Mouse (Mus musculus): ENCODE data around the gene Rptor. TPM values are rescaled to one million over a fixed set of nuclear protein-coding genes. Genes with fewer than 3 reads are reported as not detected.

Rptor gene
- total and polyA plus RNA-seq, 2 experiments: 11.2 to 18.4 TPM

- no peak for DNase-seq (ENCODE audit: extremely low read depth, low read depth, low spot score)
- Histone ChIP-seq H3K4me3 (ENCODE audit: insufficient read depth, low read depth, low read length) (no peak overlapping the region), H3K36me3 (ENCODE audit: control insufficient read depth, insufficient read depth, low read length) (no peaks in the 10 kb centered on the region), H3K27me3 (ENCODE audit: control insufficient read depth, insufficient read depth, low read length) (no peaks in the 10 kb centered on the region), H3K9ac (ENCODE audit: low read depth, low read length) (no peak overlapping the region), H3K79me2 (ENCODE audit: control insufficient read depth, insufficient read depth, low read length) (no peaks in the 10 kb centered on the region), H3K4me1 (ENCODE audit: control insufficient read depth, insufficient read depth, low read length) (no peaks in the 10 kb centered on the region), H3K27ac (replicated peaks; ENCODE audit: insufficient read depth, low read depth, low read length) (no peak overlapping the region)
- TF ChIP-seq CTCF (IDR thresholded peaks at IDR 0.05; ENCODE audit: low read depth, low read length): no peak
- TF ChIP-seq POLR2A (IDR thresholded peaks at IDR 0.05; ENCODE audit: extremely low read depth, insufficient read depth, low read length): no peak
- WGBS: 81% methylated on average over 6 of the region's 6 CpGs
Measured at GRCm38 (mm10) chr11:119929603-119930265, 327.0 kb downstream of the Rptor start.

- no peak overlapping the region for H3K27ac ChIP-seq (replicated peaks; ENCODE audit: insufficient read depth, low read depth, low read length)
- DNase-seq (ENCODE audit: extremely low read depth, low read depth, low spot score): no peak
- peaks cover 10% of the 10 kb centered on the region for H3K4me1 ChIP-seq (ENCODE audit: control insufficient read depth, insufficient read depth, low read length)
- H3K27me3 ChIP-seq (ENCODE audit: control insufficient read depth, insufficient read depth, low read length): no peaks in the 10 kb centered on the region
- TF ChIP-seq CTCF (IDR thresholded peaks at IDR 0.05; ENCODE audit: low read depth, low read length) (no peak), POLR2A (IDR thresholded peaks at IDR 0.05; ENCODE audit: extremely low read depth, insufficient read depth, low read length) (no peak)
- H3K4me3 ChIP-seq (ENCODE audit: insufficient read depth, low read depth, low read length): no peak overlapping the region
- H3K9ac ChIP-seq (ENCODE audit: low read depth, low read length): no peak overlapping the region
- H3K36me3 ChIP-seq (ENCODE audit: control insufficient read depth, insufficient read depth, low read length): no peaks in the 10 kb centered on the region
- H3K79me2 ChIP-seq (ENCODE audit: control insufficient read depth, insufficient read depth, low read length): no peaks in the 10 kb centered on the region
- 73% methylated on average over 10 of the region's 10 CpGs for WGBS
Measured at GRCm38 (mm10) chr11:119931809-119932208, 329.1 kb downstream of the Rptor start.

- no peaks in the 10 kb centered on the region for H3K36me3 ChIP-seq (ENCODE audit: control insufficient read depth, insufficient read depth, low read length)
- 72% methylated on average over 4 of the region's 4 CpGs for WGBS
- H3K27ac ChIP-seq (replicated peaks; ENCODE audit: insufficient read depth, low read depth, low read length): no peak overlapping the region
- H3K4me3 ChIP-seq (ENCODE audit: insufficient read depth, low read depth, low read length): no peak overlapping the region
- no peaks in the 10 kb centered on the region for H3K79me2 ChIP-seq (ENCODE audit: control insufficient read depth, insufficient read depth, low read length)
- no peak for DNase-seq (ENCODE audit: extremely low read depth, low read depth, low spot score)
- peaks cover 23% of the 10 kb centered on the region for H3K4me1 ChIP-seq (ENCODE audit: control insufficient read depth, insufficient read depth, low read length)
- H3K9ac ChIP-seq (ENCODE audit: low read depth, low read length): no peak overlapping the region
- no peak for TF ChIP-seq CTCF (IDR thresholded peaks at IDR 0.05; ENCODE audit: low read depth, low read length)
- no peak for TF ChIP-seq POLR2A (IDR thresholded peaks at IDR 0.05; ENCODE audit: extremely low read depth, insufficient read depth, low read length)
- H3K27me3 ChIP-seq (ENCODE audit: control insufficient read depth, insufficient read depth, low read length): no peaks in the 10 kb centered on the region
Measured at GRCm38 (mm10) chr11:119933142-119933541, 330.4 kb downstream of the Rptor start.

- no peak for DNase-seq (ENCODE audit: extremely low read depth, low read depth, low spot score)
- no peaks in the 10 kb centered on the region for H3K36me3 ChIP-seq (ENCODE audit: control insufficient read depth, insufficient read depth, low read length)
- no peak overlapping the region for H3K9ac ChIP-seq (ENCODE audit: low read depth, low read length)
- H3K4me3 ChIP-seq (ENCODE audit: insufficient read depth, low read depth, low read length): no peak overlapping the region
- peaks cover 29% of the 10 kb centered on the region for H3K4me1 ChIP-seq (ENCODE audit: control insufficient read depth, insufficient read depth, low read length)
- TF ChIP-seq POLR2A (IDR thresholded peaks at IDR 0.05; ENCODE audit: extremely low read depth, insufficient read depth, low read length): no peak
- no peak for TF ChIP-seq CTCF (IDR thresholded peaks at IDR 0.05; ENCODE audit: low read depth, low read length)
- H3K27ac ChIP-seq (replicated peaks; ENCODE audit: insufficient read depth, low read depth, low read length): no peak overlapping the region
- H3K27me3 ChIP-seq (ENCODE audit: control insufficient read depth, insufficient read depth, low read length): no peaks in the 10 kb centered on the region
- WGBS: 90% methylated on average over 8 of the region's 8 CpGs
- H3K79me2 ChIP-seq (ENCODE audit: control insufficient read depth, insufficient read depth, low read length): no peaks in the 10 kb centered on the region
Measured at GRCm38 (mm10) chr11:119933819-119934583, 331.3 kb downstream of the Rptor start.

- 81% methylated on average over 8 of the region's 8 CpGs for WGBS
- Histone ChIP-seq H3K4me1 (ENCODE audit: control insufficient read depth, insufficient read depth, low read length) (peaks cover 36% of the 10 kb centered on the region), H3K36me3 (ENCODE audit: control insufficient read depth, insufficient read depth, low read length) (no peaks in the 10 kb centered on the region), H3K79me2 (ENCODE audit: control insufficient read depth, insufficient read depth, low read length) (no peaks in the 10 kb centered on the region), H3K27ac (replicated peaks; ENCODE audit: insufficient read depth, low read depth, low read length) (no peak overlapping the region), H3K27me3 (ENCODE audit: control insufficient read depth, insufficient read depth, low read length) (no peaks in the 10 kb centered on the region), H3K4me3 (ENCODE audit: insufficient read depth, low read depth, low read length) (no peak overlapping the region), H3K9ac (ENCODE audit: low read depth, low read length) (no peak overlapping the region)
- TF ChIP-seq CTCF (IDR thresholded peaks at IDR 0.05; ENCODE audit: low read depth, low read length) (no peak), POLR2A (IDR thresholded peaks at IDR 0.05; ENCODE audit: extremely low read depth, insufficient read depth, low read length) (no peak)
- no peak for DNase-seq (ENCODE audit: extremely low read depth, low read depth, low spot score)
Measured at GRCm38 (mm10) chr11:119934773-119935172, 332.1 kb downstream of the Rptor start.

GRCm38 (mm10) chr11:119935457-119935856 lies 332.8 kb downstream of the Rptor start:
- TF ChIP-seq POLR2A (IDR thresholded peaks at IDR 0.05; ENCODE audit: extremely low read depth, insufficient read depth, low read length) (no peak), CTCF (IDR thresholded peaks at IDR 0.05; ENCODE audit: low read depth, low read length) (peak; percentile 81)
- peak; percentile 37 for DNase-seq (ENCODE audit: extremely low read depth, low read depth, low spot score)
- H3K36me3 ChIP-seq (ENCODE audit: control insufficient read depth, insufficient read depth, low read length): no peaks in the 10 kb centered on the region
- H3K9ac ChIP-seq (ENCODE audit: low read depth, low read length): no peak overlapping the region
- H3K27me3 ChIP-seq (ENCODE audit: control insufficient read depth, insufficient read depth, low read length): no peaks in the 10 kb centered on the region
- no peak overlapping the region for H3K4me3 ChIP-seq (ENCODE audit: insufficient read depth, low read depth, low read length)
- 55% methylated on average over 6 of the region's 6 CpGs for WGBS
- no peaks in the 10 kb centered on the region for H3K79me2 ChIP-seq (ENCODE audit: control insufficient read depth, insufficient read depth, low read length)
- H3K27ac ChIP-seq (replicated peaks; ENCODE audit: insufficient read depth, low read depth, low read length): no peak overlapping the region
- peaks cover 37% of the 10 kb centered on the region for H3K4me1 ChIP-seq (ENCODE audit: control insufficient read depth, insufficient read depth, low read length)

Measured in liver, adult 2 months (tissue).